Mouse (Mus musculus) lung, postnatal 0 days (tissue): ENCODE data around the gene Ranbp3.

Source experiments
- CTCF ChIP-seq: IDR thresholded peaks from 2 replicates; pipeline ENCODE4 v1.5.1; 2016; ENCODE audit warnings: antibody characterized with exemption, mild to moderate bottlenecking
- EP300 ChIP-seq: IDR thresholded peaks from 2 replicates; pipeline ENCODE4 v1.6.1; 2016; ENCODE audit warnings: antibody characterized with exemption, mild to moderate bottlenecking, control low read depth

- TF ChIP-seq CTCF (no peak), EP300 (no peak)
Observed at GRCm38 (mm10) chr17:56688045-56688444, 15.0 kb downstream of the Ranbp3 start.
